Mouse (Mus musculus): ENCODE measurements around the gene Ccng2.

DNA sequence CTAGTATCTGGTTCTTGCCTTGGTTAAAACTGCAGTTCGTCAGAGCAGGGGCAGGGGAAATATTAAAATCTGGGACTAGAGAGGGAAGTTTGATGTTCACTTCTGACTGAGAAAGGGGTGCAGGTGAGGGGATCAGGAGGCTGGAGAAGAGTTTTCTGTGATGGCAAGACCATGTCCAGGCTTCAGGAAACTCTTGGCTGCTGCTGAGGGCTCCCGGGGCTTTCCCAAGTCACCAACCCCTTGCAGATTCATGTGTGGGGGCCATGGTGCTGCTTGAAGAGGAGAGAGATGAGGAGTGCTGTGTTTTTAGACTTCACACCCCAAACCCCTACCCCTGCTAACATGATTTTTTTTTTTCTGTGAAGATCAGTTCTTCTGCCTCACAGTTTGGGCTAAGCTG, 32.5 kb upstream of the Ccng2 start:
- TF ChIP-seq CTCF (conservative IDR thresholded peaks at IDR 0.05; ENCODE audit: low read length), result no peak
- TF ChIP-seq NANOG (IDR thresholded peaks at IDR 0.05; ENCODE audit: borderline replicate concordance, low read length), result no peak
- no peak for TF ChIP-seq POU5F1 (IDR thresholded peaks at IDR 0.05; ENCODE audit: borderline replicate concordance, low read length)

Data from E14TG2a.4 (cell line).